Mouse (Mus musculus) brain, embryonic 14.5 days (tissue): ENCODE measurements around the gene Acer3.

Experiments
- CTCF ChIP-seq: fragments of 200-500 bp; IDR thresholded peaks from 2 replicates; pipeline ENCODE4 v1.5.1; 2012; ENCODE audit warnings: inconsistent platforms, mild to moderate bottlenecking, moderate library complexity, borderline replicate concordance; ENCODE audit not compliant: insufficient read depth, insufficient read length; ENCODE audit errors: extremely low read depth
- POLR2A ChIP-seq: fragments of 200-500 bp; IDR thresholded peaks from 2 replicates; pipeline ENCODE4 v1.6.1; 2012; ENCODE audit warnings: mild to moderate bottlenecking, inconsistent platforms, borderline replicate concordance; ENCODE audit not compliant: poor library complexity, insufficient read depth, insufficient read length, severe bottlenecking; ENCODE audit errors: extremely low read depth

GRCm38 (mm10) chr7:98320006-98320556 lies 927 bp downstream of the Acer3 start:
- TF ChIP-seq CTCF (no peak), POLR2A (no peak)
